Mouse (Mus musculus) kidney, embryonic 16.5 days (tissue): Measurements from ENCODE around the gene Nup210. TPM values are rescaled to one million over a fixed set of nuclear protein-coding genes. Genes with fewer than 3 reads are reported as not detected.

Source experiments
- ATAC-seq: fragments of 200-750 bp; cut with Nextera tagmentation; 2 replicates; pipeline ENCODE4 v1.8.0; 2017; ENCODE audit warnings: moderate TSS enrichment; ENCODE audit not compliant: low FRiP score, low TSS enrichment
- H3K27ac ChIP-seq: fragments of 300-500 bp; sonication (generic); 2 replicates; pipeline ENCODE4 v1.5.1; 2014; ENCODE audit warnings: low read length
- H3K27me3 ChIP-seq: fragments of 300-500 bp; sonication (generic); 2 replicates; pipeline ENCODE4 v1.6.1; 2014; ENCODE audit warnings: low read length, control low read depth, mixed read lengths; ENCODE audit not compliant: insufficient read depth
- H3K36me3 ChIP-seq: fragments of 300-500 bp; sonication (generic); 2 replicates; pipeline ENCODE4 v1.6.1; 2014; ENCODE audit warnings: low read length, control low read depth, mixed read lengths; ENCODE audit not compliant: insufficient read depth
- H3K4me1 ChIP-seq: fragments of 300-500 bp; sonication (generic); 2 replicates; pipeline ENCODE4 v1.6.1; 2014; ENCODE audit warnings: low read length, control low read depth, mixed read lengths; ENCODE audit not compliant: insufficient read depth
- H3K4me2 ChIP-seq: fragments of 300-500 bp; sonication (generic); replicated peaks from 2 replicates; pipeline ENCODE4 v1.6.1; 2014; ENCODE audit warnings: low read depth, low read length
- H3K4me3 ChIP-seq: fragments of 300-500 bp; sonication (generic); 2 replicates; pipeline ENCODE4 v1.5.1; 2014; ENCODE audit warnings: mild to moderate bottlenecking, low read length
- H3K9ac ChIP-seq: fragments of 300-500 bp; sonication (generic); replicated peaks from 2 replicates; pipeline ENCODE4 v1.6.1; 2014; ENCODE audit warnings: low read length
- H3K9me3 ChIP-seq: fragments of 300-500 bp; sonication (generic); 2 replicates; pipeline ENCODE4 v1.6.1; 2016; ENCODE audit warnings: low read length, control low read depth
- whole genome bisulfite sequencing: fragments of 180-500 bp; shearing (Covaris S2); extraction: QIAGEN DNeasy Blood & Tissue Kit; methylation state at CpG from one replicate; pipeline ENCODE4 v1.1.7; 2014; 5-methylcytosine and 5-hydroxymethylcytosine counted together
- polyA plus RNA-seq: library from polyadenylated mRNA; unstranded; fragments of >200 nt; fragmentation: Nextera tagmentation; extraction: Ambion mirVana; gene quantifications from 2 replicates; pipeline ENCODE4 v1.2.1, GENCODE M21; 2015

Gene Nup210
- polyA plus RNA-seq, 1 experiment from 2014 or later, result 26.4 TPM

DNA sequence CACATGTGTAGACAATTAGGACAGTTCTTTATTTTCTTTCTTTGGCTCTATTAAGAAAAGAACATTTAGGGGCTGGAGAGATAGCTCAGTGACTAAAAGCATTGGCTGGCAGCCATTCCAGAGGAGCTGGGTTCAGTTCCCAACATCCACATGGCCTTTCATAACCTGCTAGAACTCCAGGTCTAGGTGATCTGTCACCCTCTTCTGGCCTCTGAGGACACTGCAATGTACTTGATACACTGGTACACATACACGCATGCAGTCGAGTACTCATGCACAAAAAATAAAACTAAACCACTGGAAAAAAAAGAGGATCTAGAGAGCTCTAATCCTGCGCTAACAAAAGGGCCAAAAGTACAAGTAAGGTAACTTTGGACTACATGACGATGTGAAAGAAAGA is 64.1 kb downstream of the Nup210 start:
- 93% methylated on average over 4 of the region's 4 CpGs for WGBS

DNA sequence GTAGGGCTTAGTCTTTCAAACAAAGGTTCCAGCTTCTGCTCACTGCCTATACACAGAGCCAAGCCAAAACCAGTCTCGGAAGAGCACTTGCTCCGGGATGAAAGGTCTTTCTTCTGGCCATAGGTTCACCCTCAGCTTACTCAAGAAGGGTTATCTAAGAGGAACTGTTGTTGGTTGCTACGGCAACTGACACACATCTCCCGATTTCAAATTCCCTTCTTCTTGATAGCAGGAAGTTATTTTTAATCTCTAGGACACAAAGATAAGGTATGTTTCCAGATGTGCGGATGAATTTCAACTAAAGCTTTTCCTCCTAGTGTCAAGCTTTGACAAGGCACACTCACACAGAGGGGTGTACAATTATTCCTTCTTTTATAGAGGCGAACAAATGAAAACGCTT is 68.6 kb downstream of the Nup210 start:
- no peak for ATAC-seq
- Histone ChIP-seq H3K4me2 (no peak overlapping the region), H3K4me3 (no peak overlapping the region), H3K27me3 (no peaks in the 10 kb centered on the region), H3K9ac (no peak overlapping the region), H3K9me3 (no peaks in the 10 kb centered on the region), H3K36me3 (peaks cover 2% of the 10 kb centered on the region; the same call in 1 of the 2 replicates), H3K4me1 (peaks cover 6% of the 10 kb centered on the region; the same call in 1 of the 2 replicates), H3K27ac (no peak overlapping the region)
- WGBS, result 74% methylated on average over 7 of the region's 7 CpGs

More for the DNA sequence above, 64.1 kb downstream of the Nup210 start:
- H3K9me3 ChIP-seq, result no peaks in the 10 kb centered on the region
- H3K4me3 ChIP-seq, result no peak overlapping the region
- no peak overlapping the region for H3K9ac ChIP-seq
- H3K4me1 ChIP-seq, result no peaks in the 10 kb centered on the region
- no peaks in the 10 kb centered on the region for H3K27me3 ChIP-seq
- ATAC-seq, result no peak
- no peak overlapping the region for H3K27ac ChIP-seq
- peaks cover 5% of the 10 kb centered on the region; the same call in 1 of the 2 replicates for H3K36me3 ChIP-seq
- no peak overlapping the region for H3K4me2 ChIP-seq

DNA sequence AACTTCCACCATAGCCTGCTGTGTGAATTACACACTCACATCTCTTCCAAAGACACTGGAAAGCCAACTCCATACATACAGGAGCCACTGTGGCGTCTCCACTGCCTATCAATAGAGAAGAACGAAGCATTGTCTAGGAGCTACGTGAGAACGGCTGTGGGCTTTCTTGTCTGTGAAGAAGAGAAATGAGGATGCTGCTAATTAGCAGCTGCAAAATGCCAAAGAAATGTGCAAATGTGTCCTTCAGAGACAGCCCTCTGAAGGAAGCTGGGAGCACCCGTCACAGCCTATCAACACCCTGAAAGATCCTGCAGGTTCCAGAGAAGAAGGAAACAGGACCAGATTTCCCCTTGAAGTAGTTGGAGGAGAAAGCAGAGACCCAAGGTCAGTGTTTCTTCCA is 69.2 kb downstream of the Nup210 start:
- Histone ChIP-seq H3K9me3 (no peaks in the 10 kb centered on the region), H3K4me3 (no peak overlapping the region), H3K4me1 (peaks cover 6% of the 10 kb centered on the region; the same call in 1 of the 2 replicates), H3K36me3 (peaks cover 2% of the 10 kb centered on the region; the same call in 1 of the 2 replicates), H3K4me2 (no peak overlapping the region), H3K9ac (no peak overlapping the region), H3K27me3 (no peaks in the 10 kb centered on the region), H3K27ac (no peak overlapping the region)
- 91% methylated on average over 5 of the region's 5 CpGs for WGBS
- no peak for ATAC-seq

DNA sequence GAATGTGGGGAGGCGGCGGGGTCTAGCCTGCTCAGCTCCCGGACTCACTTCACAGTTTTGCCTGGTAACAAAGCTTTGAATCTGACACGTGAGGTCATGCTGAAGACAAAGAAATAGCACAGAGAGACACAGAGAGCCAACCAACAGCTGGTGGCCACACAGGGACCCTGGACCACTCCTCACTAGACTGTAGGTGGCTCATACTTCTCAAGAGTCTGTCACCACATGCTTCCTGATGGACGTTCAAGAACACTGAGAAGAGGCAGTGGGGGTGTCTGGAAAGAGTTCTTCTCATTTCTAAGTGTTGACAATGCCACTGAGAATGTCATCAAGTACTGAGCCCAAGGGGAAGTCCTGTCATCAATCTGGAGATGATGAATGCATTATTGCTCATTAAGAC is 70.4 kb downstream of the Nup210 start:
- Histone ChIP-seq H3K27ac (no peak overlapping the region), H3K27me3 (no peaks in the 10 kb centered on the region), H3K4me2 (no peak overlapping the region), H3K4me1 (peaks cover 6% of the 10 kb centered on the region; the same call in 1 of the 2 replicates), H3K4me3 (no peak overlapping the region), H3K9me3 (no peaks in the 10 kb centered on the region), H3K36me3 (peaks cover 2% of the 10 kb centered on the region; the same call in 1 of the 2 replicates), H3K9ac (no peak overlapping the region)
- WGBS, result 86% methylated on average over 5 of the region's 5 CpGs
- no peak for ATAC-seq

DNA sequence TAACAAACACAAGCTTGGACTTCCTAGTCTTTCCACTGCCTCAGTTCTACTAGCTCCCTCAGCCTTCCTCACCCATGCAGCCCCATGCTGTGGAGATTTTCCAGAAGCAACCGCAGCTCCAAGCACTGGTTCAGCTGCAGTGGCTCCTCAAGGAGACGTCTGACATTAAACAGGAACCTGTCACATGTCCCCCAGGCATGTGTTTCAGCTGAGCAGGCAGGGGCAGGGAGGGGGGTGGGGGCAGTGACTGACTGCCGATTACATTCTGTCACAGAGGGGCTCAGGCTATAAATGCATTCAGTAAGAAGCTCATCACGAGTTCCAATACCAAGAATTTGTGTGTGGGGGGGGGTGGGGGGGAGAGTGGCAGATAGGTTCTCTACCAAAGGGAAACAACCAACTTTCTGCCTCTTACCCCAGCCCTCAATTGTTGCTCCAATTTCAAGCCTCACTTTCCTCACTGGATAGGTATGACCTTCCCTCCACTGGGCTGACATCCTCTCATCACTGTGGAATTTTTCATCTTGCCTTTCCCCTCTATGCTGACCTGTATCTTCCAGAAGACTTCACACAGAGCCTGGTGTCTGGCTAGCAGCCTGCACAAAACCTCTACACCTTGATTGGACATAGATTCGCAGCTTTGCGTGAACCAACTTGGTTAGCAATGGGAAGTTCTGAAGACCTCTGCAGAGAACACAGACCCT is 71.8 kb downstream of the Nup210 start:
- no peak overlapping the region for H3K9ac ChIP-seq
- no peak for ATAC-seq

DNA sequence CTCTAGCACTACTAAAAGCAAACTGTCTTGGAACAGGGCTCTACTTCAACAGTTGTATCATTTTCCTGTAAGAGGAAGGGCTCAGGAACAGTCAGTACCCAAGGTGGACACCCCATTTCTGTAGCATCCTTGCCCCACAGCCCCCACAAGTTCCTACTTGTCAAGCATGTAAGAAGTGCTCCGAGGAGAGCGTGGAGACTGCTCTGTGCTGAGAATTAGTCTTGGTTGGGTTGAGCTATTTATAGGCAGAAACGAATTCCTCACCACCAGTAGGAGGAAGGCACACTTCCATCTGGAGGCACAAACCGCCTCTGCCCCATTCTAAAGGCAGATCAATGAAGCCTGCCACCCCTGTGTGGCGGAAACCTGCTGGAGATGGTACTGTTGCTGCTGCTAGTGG is 75.3 kb downstream of the Nup210 start:
- H3K27me3 ChIP-seq, result no peaks in the 10 kb centered on the region
- no peak overlapping the region for H3K9ac ChIP-seq
- ATAC-seq, result no peak
- no peak overlapping the region for H3K27ac ChIP-seq
- H3K4me3 ChIP-seq, result no peak overlapping the region
- H3K4me1 ChIP-seq, result peaks cover 6% of the 10 kb centered on the region; the same call in 1 of the 2 replicates
- H3K36me3 ChIP-seq, result peaks cover 13% of the 10 kb centered on the region
- no peaks in the 10 kb centered on the region for H3K9me3 ChIP-seq
- whole genome bisulfite sequencing, result 77% methylated on average over 5 of the region's 5 CpGs
- no peak overlapping the region for H3K4me2 ChIP-seq

More for the DNA sequence above, 71.8 kb downstream of the Nup210 start:
- Histone ChIP-seq H3K27me3 (no peaks in the 10 kb centered on the region), H3K9me3 (no peaks in the 10 kb centered on the region), H3K4me1 (peaks cover 6% of the 10 kb centered on the region; the same call in 1 of the 2 replicates), H3K36me3 (no peaks in the 10 kb centered on the region; the same call in 1 of the 2 replicates), H3K27ac (no peak overlapping the region), H3K4me2 (no peak overlapping the region), H3K4me3 (no peak overlapping the region)
- 47% methylated on average over 6 of the region's 6 CpGs for WGBS

DNA sequence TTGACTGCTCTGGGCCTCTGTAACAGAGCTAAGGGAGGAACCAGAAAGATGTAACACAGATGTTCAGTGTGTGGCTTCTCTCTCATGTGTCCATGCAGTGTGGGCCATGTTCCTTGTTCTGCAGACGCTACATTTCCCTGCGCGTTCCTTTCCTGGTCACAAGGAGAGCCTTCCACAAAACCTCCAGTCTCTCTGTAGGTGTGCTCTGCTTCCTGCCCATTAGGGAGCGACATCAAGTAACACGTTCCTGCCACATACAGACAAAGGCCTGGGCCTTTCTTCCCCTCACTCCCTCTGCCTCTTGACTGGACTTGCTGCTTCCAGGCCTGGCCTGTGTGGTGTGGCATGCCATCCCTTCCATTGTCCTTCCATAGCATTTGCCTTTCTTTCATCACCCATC is 88.4 kb downstream of the Nup210 start:
- WGBS, result 89% methylated on average over 5 of the region's 5 CpGs

DNA sequence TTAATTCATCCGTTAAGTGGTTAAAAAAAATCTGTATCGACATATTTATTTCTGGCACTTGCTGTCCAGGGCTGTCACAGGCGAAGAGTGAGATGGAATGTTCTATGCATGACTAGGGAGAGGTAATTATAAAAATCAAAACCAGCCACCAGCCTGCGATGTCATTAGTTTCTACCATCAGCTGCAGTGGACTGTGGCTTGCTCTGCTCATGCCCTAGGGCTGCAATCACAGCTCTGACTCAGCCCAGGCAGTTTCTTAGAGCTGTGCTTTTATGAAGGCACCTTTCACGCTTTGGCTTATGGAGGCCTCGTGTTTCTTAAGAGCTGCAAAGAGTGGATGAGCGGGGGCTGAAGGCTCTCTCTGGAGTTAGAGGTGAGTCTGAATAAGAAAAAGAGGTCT is 95.8 kb downstream of the Nup210 start:
- no peak overlapping the region for H3K4me3 ChIP-seq
- WGBS, result 59% methylated on average over 7 of the region's 7 CpGs
- no peaks in the 10 kb centered on the region for H3K36me3 ChIP-seq
- peak overlapping the region; percentile 75 for H3K27ac ChIP-seq
- H3K4me1 ChIP-seq, result 0 out of 2 replicates have a peak, but pooled peaks cover 8% of the 10 kb centered on the region
- H3K27me3 ChIP-seq, result no peaks in the 10 kb centered on the region
- no peaks in the 10 kb centered on the region for H3K9me3 ChIP-seq
- H3K4me2 ChIP-seq, result no peak overlapping the region
- peak; percentile 78 for ATAC-seq
- H3K9ac ChIP-seq, result no peak overlapping the region

More for the DNA sequence above, 88.4 kb downstream of the Nup210 start:
- no peak overlapping the region for H3K27ac ChIP-seq
- no peaks in the 10 kb centered on the region for H3K9me3 ChIP-seq
- H3K4me3 ChIP-seq, result no peak overlapping the region
- H3K36me3 ChIP-seq, result no peaks in the 10 kb centered on the region
- H3K27me3 ChIP-seq, result no peaks in the 10 kb centered on the region
- H3K4me2 ChIP-seq, result no peak overlapping the region
- H3K9ac ChIP-seq, result no peak overlapping the region
- no peak for ATAC-seq
- H3K4me1 ChIP-seq, result 0 out of 2 replicates have a peak, but pooled peaks cover 5% of the 10 kb centered on the region

DNA sequence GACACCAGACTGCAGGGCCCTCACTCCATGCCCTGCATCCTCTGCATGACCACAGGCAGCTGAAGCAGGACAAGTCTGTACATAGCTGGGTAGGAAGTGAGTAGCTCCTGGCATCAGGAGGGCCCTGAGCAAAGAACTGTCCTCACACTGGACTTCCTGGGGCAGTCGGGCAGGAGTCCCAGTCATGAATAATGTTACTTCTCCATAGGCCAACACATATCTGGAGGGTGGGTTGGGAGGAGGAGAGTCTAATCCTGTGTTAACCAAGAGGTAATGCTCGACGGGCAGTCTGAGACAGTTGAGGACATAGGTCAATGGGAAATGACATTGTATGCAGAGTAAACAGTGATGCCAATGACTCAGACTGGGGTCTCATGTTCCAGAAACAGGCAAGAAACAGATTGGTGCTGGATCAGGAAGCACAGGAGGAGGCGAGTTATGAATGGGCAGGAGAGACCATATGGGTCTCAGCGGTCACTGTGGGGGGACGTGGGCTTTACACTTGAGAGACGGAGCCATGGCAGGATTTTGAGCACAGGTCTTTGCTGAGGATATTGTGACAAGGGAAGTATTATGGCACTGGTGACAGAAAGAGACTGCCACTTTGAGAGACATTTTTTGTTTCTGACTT is 99.9 kb downstream of the Nup210 start:
- no peak overlapping the region for H3K27ac ChIP-seq
- no peak for ATAC-seq
- WGBS, result 65% methylated on average over 7 of the region's 7 CpGs
- H3K4me3 ChIP-seq, result no peak overlapping the region
- no peaks in the 10 kb centered on the region for H3K9me3 ChIP-seq
- no peak overlapping the region for H3K9ac ChIP-seq
- H3K4me1 ChIP-seq, result no peaks in the 10 kb centered on the region
- no peaks in the 10 kb centered on the region for H3K27me3 ChIP-seq
- H3K36me3 ChIP-seq, result no peaks in the 10 kb centered on the region
- H3K4me2 ChIP-seq, result no peak overlapping the region
